Mouse (Mus musculus): ENCODE results near the gene Tpm3. TPM values are rescaled to one million over a fixed set of nuclear protein-coding genes. Genes with fewer than 3 reads are reported as not detected.

The Tpm3 gene
- total RNA-seq, 2 experiments from 2014 or later = 150 to 798 TPM

GRCm38 (mm10) chr3:90132745-90133144, 60.3 kb downstream of the Tpm3 start:
- intact Hi-C loops (cut with DNase I) = no loop called here

GRCm38 (mm10) chr3:90133331-90133730, 60.9 kb downstream of the Tpm3 start:
- DNase-seq = no peak
- intact Hi-C loops (cut with DNase I) = no loop called here

More at GRCm38 (mm10) chr3:90132745-90133144, 60.3 kb downstream of the Tpm3 start:
- DNase-seq = no peak

- DNase-seq = no peak
- intact Hi-C loops (cut with DNase I) = no loop called here
These were observed 62.0 kb downstream of the Tpm3 start for GRCm38 (mm10) chr3:90134483-90134882.

GRCm38 (mm10) chr3:90134993-90135392, 62.5 kb downstream of the Tpm3 start:
- no peak for DNase-seq
- intact Hi-C loops (cut with DNase I) = no loop called here

- no peak for DNase-seq
- intact Hi-C loops (cut with DNase I) = no loop called here
These were observed 64.2 kb downstream of the Tpm3 start for GRCm38 (mm10) chr3:90136660-90137059.

- intact Hi-C loops (cut with DNase I) = no loop called here
- no peak for DNase-seq
These were observed 65.2 kb downstream of the Tpm3 start for GRCm38 (mm10) chr3:90137606-90138005.

- intact Hi-C loops (cut with DNase I) = no loop called here
- no peak for DNase-seq
These were observed 67.5 kb downstream of the Tpm3 start for GRCm38 (mm10) chr3:90139962-90140361.

- DNase-seq = no peak
- intact Hi-C loops (cut with DNase I) = no loop called here
These were observed 73.0 kb downstream of the Tpm3 start for GRCm38 (mm10) chr3:90145461-90145860.

GRCm38 (mm10) chr3:90146651-90147050, 74.2 kb downstream of the Tpm3 start:
- no peak for DNase-seq
- intact Hi-C loops (cut with DNase I) = no loop called here

Small RNA genes lying within 50 kb of the gene (microRNA-seq; reads per million reads assigned to microRNA genes)
- 20.4 to 84.6 reads per million in 2 experiments for gene Mir190b

Other genes starting within 250 kb of the Tpm3 start
- 1 to 10 TPM; 3.7 to 4.6 TPM for gene She, start 241.3 kb upstream of the Tpm3 start, total RNA-seq (2021)
- 1 to 10 TPM; 4.4 to 4.8 TPM for gene Il6ra, start 159.5 kb upstream of the Tpm3 start, total RNA-seq (2021)
- gene Atp8b2, start 109.1 kb upstream of the Tpm3 start, total RNA-seq (2021) = 10 to 100 TPM; 12.5 to 15.3 TPM
- gene Hax1, start 73.9 kb upstream of the Tpm3 start, total RNA-seq (2021) = 10 to 100 TPM; 41.9 to 49.5 TPM
- 10 to 100 TPM; 78.1 to 90.6 TPM for gene 4933434E20Rik, start 21.0 kb upstream of the Tpm3 start, total RNA-seq (2021)
- 10 to 100 TPM; 80.6 to 90.5 TPM for gene Ubap2l, start 20.0 kb upstream of the Tpm3 start, total RNA-seq (2021)
- gene Nup210l, start 31.5 kb downstream of the Tpm3 start, total RNA-seq (2021) = under 1 TPM in 1 of 2 experiments, not detected in 1; 0.05 TPM
- 100 to 1,000 TPM; 700 to 984 TPM for gene Rps27, start 141.0 kb downstream of the Tpm3 start, total RNA-seq (2021)
- 1 to 10 TPM; 6.1 to 7.1 TPM for gene Rab13, start 141.0 kb downstream of the Tpm3 start, total RNA-seq (2021)
- gene Jtb, start 158.9 kb downstream of the Tpm3 start, total RNA-seq (2021) = 10 to 100 TPM; 58.9 to 63.8 TPM
- under 1 TPM in 1 of 2 experiments, not detected in 1; 0.26 TPM for gene Creb3l4, start 170.9 kb downstream of the Tpm3 start, total RNA-seq (2021)
- 10 to 100 TPM; 47.5 to 48.3 TPM for gene Slc39a1, start 175.5 kb downstream of the Tpm3 start, total RNA-seq (2021)
- 10 to 100 TPM; 12.3 to 14.0 TPM for gene Crtc2, start 181.5 kb downstream of the Tpm3 start, total RNA-seq (2021)
- gene Dennd4b, start 192.5 kb downstream of the Tpm3 start, total RNA-seq (2021) = 10 to 100 TPM; 78.4 to 81.8 TPM
- 10 to 100 TPM; 36.1 to 50.1 TPM for gene Gatad2b, start 220.5 kb downstream of the Tpm3 start, total RNA-seq (2021)

All from gastrocnemius, postnatal 36 days (tissue).